Mouse (Mus musculus) ES-Bruce4 (cell line): ENCODE data around the gene Grip1. TPM values are rescaled to one million over a fixed set of nuclear protein-coding genes. Genes with fewer than 3 reads are reported as not detected.

Experiments
- H3K27ac ChIP-seq: 2 replicates; pipeline ENCODE4 v1.5.1; 2012; ENCODE audit warnings: low read length, inconsistent platforms; ENCODE audit not compliant: insufficient read depth
- H3K27me3 ChIP-seq: 2 replicates; pipeline ENCODE4 v1.6.1; 2012; ENCODE audit warnings: mild to moderate bottlenecking, low read length, inconsistent platforms; ENCODE audit not compliant: control insufficient read depth, poor library complexity, insufficient read depth, severe bottlenecking
- H3K36me3 ChIP-seq: 2 replicates; pipeline ENCODE4 v1.6.1; 2012; ENCODE audit warnings: inconsistent platforms, mild to moderate bottlenecking, low read length, moderate library complexity; ENCODE audit not compliant: control insufficient read depth, poor library complexity, insufficient read depth, severe bottlenecking
- H3K4me1 ChIP-seq: one replicate; pipeline ENCODE4 v1.8.1; 2011; ENCODE audit warnings: low read length; ENCODE audit not compliant: control insufficient read depth, insufficient read depth
- H3K4me3 ChIP-seq: 2 replicates; pipeline ENCODE4 v1.5.1; 2011; ENCODE audit warnings: low read depth, mild to moderate bottlenecking, low read length
- H3K9ac ChIP-seq: 2 replicates; pipeline ENCODE4 v1.6.1; 2012; ENCODE audit warnings: low read depth, mild to moderate bottlenecking, inconsistent platforms; ENCODE audit not compliant: poor library complexity, severe bottlenecking
- H3K9me3 ChIP-seq: replicated peaks from 2 replicates; pipeline ENCODE4 v1.6.1; 2012; ENCODE audit warnings: mild to moderate bottlenecking, low read length, inconsistent platforms; ENCODE audit not compliant: control insufficient read depth, poor library complexity, insufficient read depth, severe bottlenecking
- CTCF ChIP-seq: IDR thresholded peaks from one replicate; pipeline ENCODE4 v1.8.1; 2011; ENCODE audit warnings: low read depth, low read length
- EP300 ChIP-seq: IDR thresholded peaks from 2 replicates; pipeline ENCODE4 v1.6.1; 2011; ENCODE audit warnings: low read depth, low read length; ENCODE audit not compliant: insufficient read depth
- POLR2A ChIP-seq: IDR thresholded peaks from one replicate; pipeline ENCODE4 v1.8.1; 2011; ENCODE audit warnings: low read length; ENCODE audit not compliant: insufficient read depth
- polyA plus RNA-seq: library from polyadenylated mRNA; stranded (reverse); fragments of >200 nt; gene quantifications from 2 replicates; pipeline ENCODE4 v1.2.4, GENCODE M21; 2011; ENCODE audit warnings: low read depth; ENCODE audit not compliant: missing spikeins, insufficient read depth, insufficient read length

Grip1 gene
- 10.3 and 12.6 TPM in 2 replicates for polyA plus RNA-seq

GRCm38 (mm10) chr10:119453431-119454105 lies at the start of gene Grip1:
TSS of gene Grip1 (plus strand) at chr10:119453830.
- H3K9ac ChIP-seq: peak within 1 kb of the TSS; percentile 92
- no peak within 1 kb of the TSS for H3K27ac ChIP-seq
- H3K9me3 ChIP-seq: no peaks in the 10 kb centered on the region
- no peaks in the 10 kb centered on the region for H3K4me1 ChIP-seq
- 0 out of 2 replicates have a peak, but pooled peaks cover 3% of the 10 kb centered on the region for H3K27me3 ChIP-seq
- no peaks in the 10 kb centered on the region for H3K36me3 ChIP-seq
- peak within 1 kb of the TSS; percentile 91 for H3K4me3 ChIP-seq
- no peak for TF ChIP-seq EP300
- TF ChIP-seq CTCF: no peak
- TF ChIP-seq POLR2A: no peak

- Histone ChIP-seq H3K4me3 (no peak overlapping the region), H3K36me3 (no peaks in the 10 kb centered on the region), H3K9me3 (no peaks in the 10 kb centered on the region), H3K27me3 (no peaks in the 10 kb centered on the region), H3K27ac (no peak overlapping the region), H3K9ac (no peak overlapping the region), H3K4me1 (peaks cover 2% of the 10 kb centered on the region)
- TF ChIP-seq POLR2A (no peak), CTCF (no peak)
Observed at GRCm38 (mm10) chr10:119405103-119405502, 48.5 kb upstream of the Grip1 start.

GRCm38 (mm10) chr10:119405612-119406011 lies 48.0 kb upstream of the Grip1 start:
- H3K36me3 ChIP-seq: no peaks in the 10 kb centered on the region
- peaks cover 2% of the 10 kb centered on the region for H3K4me1 ChIP-seq
- H3K9me3 ChIP-seq: no peaks in the 10 kb centered on the region
- H3K9ac ChIP-seq: no peak overlapping the region
- TF ChIP-seq CTCF (no peak), POLR2A (no peak), EP300 (no peak)
- no peak overlapping the region for H3K4me3 ChIP-seq
- H3K27ac ChIP-seq: no peak overlapping the region
- H3K27me3 ChIP-seq: no peaks in the 10 kb centered on the region

GRCm38 (mm10) chr10:119408327-119408726 lies 45.3 kb upstream of the Grip1 start:
- Histone ChIP-seq H3K9ac (no peak overlapping the region), H3K36me3 (no peaks in the 10 kb centered on the region), H3K27ac (no peak overlapping the region), H3K9me3 (no peaks in the 10 kb centered on the region), H3K4me3 (no peak overlapping the region), H3K4me1 (peaks cover 2% of the 10 kb centered on the region), H3K27me3 (no peaks in the 10 kb centered on the region)
- no peak for TF ChIP-seq POLR2A
- no peak for TF ChIP-seq EP300
- no peak for TF ChIP-seq CTCF

DNA sequence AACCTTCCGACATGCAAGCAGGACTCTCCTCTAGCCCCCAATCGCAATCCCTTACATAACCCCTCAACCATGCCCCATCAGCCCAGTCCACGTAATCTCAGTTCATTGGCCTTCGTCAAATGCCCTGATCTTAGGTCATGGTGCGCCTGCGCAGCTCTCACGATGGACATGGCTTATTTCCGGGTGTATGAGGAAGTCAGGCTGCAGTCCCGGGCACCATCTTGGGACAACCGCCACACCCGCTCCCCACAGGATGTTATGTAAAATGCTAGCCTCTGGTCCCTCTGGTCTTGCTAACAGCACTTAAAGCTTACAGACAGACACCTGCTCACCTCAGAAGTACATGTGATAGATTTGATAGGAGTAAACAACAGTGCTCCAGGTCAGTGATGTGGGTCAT lies 40.4 kb upstream of the Grip1 start:
- H3K27me3 ChIP-seq: no peaks in the 10 kb centered on the region
- H3K4me3 ChIP-seq: no peak overlapping the region
- H3K9me3 ChIP-seq: no peaks in the 10 kb centered on the region
- peaks cover 2% of the 10 kb centered on the region for H3K4me1 ChIP-seq
- H3K27ac ChIP-seq: no peak overlapping the region
- H3K36me3 ChIP-seq: no peaks in the 10 kb centered on the region
- TF ChIP-seq CTCF (no peak), EP300 (no peak), POLR2A (no peak)
- no peak overlapping the region for H3K9ac ChIP-seq

DNA sequence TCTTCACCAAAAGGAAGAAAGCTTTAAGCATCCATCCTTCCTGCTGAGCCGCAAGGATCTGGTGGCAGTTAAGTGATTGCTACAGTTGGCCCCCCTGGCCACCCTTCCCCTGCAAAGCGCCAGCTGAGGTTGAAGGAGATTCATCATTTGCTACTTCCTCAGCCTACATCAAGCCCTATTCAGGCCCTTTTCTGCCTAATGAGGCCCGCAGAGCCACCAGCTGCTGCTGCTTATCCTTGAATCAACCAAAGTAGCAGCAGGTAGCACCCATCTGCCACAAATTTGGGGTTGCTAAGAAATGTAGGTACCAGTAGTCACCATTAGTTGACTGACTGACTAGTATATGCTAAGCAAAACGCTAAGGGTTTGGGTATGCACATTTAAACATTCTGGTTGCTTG lies 38.5 kb upstream of the Grip1 start:
- TF ChIP-seq POLR2A: no peak
- no peak for TF ChIP-seq CTCF
- TF ChIP-seq EP300: no peak
- no peaks in the 10 kb centered on the region for H3K4me1 ChIP-seq
- no peak overlapping the region for H3K27ac ChIP-seq
- no peak overlapping the region for H3K9ac ChIP-seq
- H3K9me3 ChIP-seq: no peaks in the 10 kb centered on the region
- H3K36me3 ChIP-seq: no peaks in the 10 kb centered on the region
- H3K27me3 ChIP-seq: no peaks in the 10 kb centered on the region
- H3K4me3 ChIP-seq: no peak overlapping the region
